ENCODE assay signal across 8 mouse cellular contexts in the genomic region with DNA sequence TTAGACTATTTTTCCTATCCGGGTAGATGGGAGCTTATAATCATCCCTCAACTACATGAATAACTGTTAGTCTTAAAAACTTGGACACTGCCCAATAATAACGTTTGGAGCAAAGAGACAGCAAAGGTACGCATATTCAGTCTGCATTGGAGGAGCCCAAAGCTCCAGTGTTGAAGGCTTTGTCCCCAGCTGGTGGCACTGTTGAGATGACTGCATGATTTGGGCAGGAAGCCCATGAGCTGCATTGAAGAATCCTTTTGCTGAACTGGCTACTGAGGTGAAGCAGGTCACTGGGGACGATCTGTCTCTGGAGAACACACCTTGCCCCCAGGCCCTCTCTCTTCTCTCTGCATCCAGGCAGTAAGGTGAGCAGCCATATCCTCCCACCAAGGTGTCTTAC. TPM values are rescaled to one million over a fixed set of nuclear protein-coding genes. Genes with fewer than 3 reads are reported as not detected.
DNase-seq lines count a peak whose midpoint lies in the region.

No protein-coding gene starts in this region.

- peak; percentile 9 to 20 for DNase-seq in gastrocnemius, adult 8-10 months (ENCODE audit: low spot score in 2 of 2)
- no peak for DNase-seq in gastrocnemius, postnatal 25 days
- peak; percentile 19 for DNase-seq in urinary bladder, postnatal 14 days (ENCODE audit: low spot score)
- no peak for DNase-seq in urinary bladder, postnatal 36 days (ENCODE audit: low spot score in 2 of 2)
- peak; percentile 9 to 26 for DNase-seq in kidney, adult 8-10 months
- peak; percentile 33 for DNase-seq in naive thymus-derived CD4-positive, alpha-beta T cell, adult 2 months (ENCODE audit: low read depth)
- DNase-seq in MN1 (ENCODE audit: low spot score), result no peak
- DNase-seq in urinary bladder, postnatal 25 days (ENCODE audit: low spot score), result no peak

RNA-seq across cellular contexts. Expression of a gene that starts 43.5 kb away (rescaled TPM):
- 1 to 10 TPM in 1 of 4 experiments, under 1 TPM in 3; 0.53 to 1.5 (median 0.85) TPM for total RNA-seq in gastrocnemius, adult 8-10 months (2022)
- 1 to 10 TPM; 1.6 to 4.0 TPM for total RNA-seq in gastrocnemius, postnatal 25 days (2021)

Comparison
In these comparisons a context has a peak if more than half of its experiments do, and no peak if none do; other contexts are left out.
1. DNase-seq: peak in gastrocnemius, adult 8-10 months (2 of 2), urinary bladder, postnatal 14 days (single experiment), kidney, adult 8-10 months (2 of 2) and naive thymus-derived CD4-positive, alpha-beta T cell, adult 2 months (single experiment); none in gastrocnemius, postnatal 25 days (single experiment), urinary bladder, postnatal 36 days (0 of 2), MN1 (single experiment) and urinary bladder, postnatal 25 days (single experiment).